Mouse (Mus musculus) Muller cell, postnatal 12 days (primary cell): Measurements from ENCODE around the gene Inpp5d.

Experiments used
- DNase-seq: peaks from one replicate; pipeline ENCODE4 v3.0.0-alpha.2; 2015; ENCODE audit errors: inconsistent ontology term

Gene Inpp5d

DNA sequence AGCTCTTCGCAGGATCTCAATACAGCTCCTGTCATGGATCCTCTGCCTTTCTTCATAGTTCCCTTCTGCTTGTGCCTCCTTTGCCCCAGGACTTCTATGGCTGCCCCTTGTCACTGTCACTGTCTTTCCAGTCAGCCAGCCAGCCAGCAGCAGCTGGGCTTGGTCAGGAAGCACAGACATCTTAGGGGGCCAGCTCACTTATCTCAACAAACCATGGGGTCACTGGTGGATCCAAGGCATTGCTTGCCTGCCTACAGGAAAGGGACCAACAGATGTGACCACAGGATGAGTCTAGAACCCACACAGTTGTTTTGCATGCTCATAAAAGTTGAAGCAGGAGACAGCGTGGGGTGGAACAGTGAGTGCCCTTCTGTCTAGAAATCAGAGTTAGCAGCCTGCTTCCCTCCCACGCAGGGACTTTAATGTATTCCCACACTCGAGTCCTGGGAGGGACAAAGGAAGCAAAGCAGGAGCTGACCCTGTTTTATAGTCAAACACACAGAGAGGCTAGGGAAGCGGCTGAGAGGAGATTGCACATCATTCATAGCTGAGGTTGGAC lies 79.9 kb downstream of the Inpp5d start:
- DNase-seq = no peak

DNA sequence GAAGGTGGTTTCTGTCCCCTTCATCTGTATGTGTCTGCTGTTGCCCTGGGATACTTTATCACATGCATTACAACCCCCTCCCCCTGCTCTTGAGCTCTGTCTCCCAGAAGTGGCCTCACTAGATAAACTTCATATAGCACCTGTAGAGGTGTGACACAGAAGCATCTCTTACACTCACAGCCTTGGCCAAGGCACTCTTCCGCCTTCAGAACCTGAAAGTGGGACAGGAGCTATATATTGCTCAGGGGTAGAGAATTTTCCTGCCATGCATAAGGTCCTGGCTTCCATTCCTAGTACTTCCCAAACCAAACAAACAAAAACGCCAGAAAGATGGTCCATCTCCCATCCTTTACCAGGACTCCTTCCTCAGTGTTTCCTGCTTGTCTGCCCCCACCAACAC lies 84.1 kb downstream of the Inpp5d start:
- DNase-seq = no peak

DNA sequence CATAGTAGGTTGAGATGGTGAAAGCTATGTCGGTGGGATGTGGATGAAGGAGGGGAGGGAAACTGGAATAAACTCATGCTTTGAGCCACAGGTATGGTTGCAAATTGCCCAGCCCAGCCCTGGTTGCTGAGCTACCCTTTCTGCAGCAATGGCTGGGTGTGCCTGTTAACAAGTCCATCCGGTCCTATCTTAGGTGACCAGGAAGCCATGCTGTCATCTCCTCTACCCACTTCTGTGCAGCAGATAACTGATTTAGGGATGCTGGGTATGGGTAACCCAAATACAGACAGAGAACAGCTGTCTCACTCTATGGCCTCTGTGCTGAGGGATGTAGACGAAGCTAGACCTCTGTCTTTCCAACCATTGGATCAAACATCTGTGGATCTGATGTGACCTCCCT lies 86.2 kb downstream of the Inpp5d start:
- DNase-seq = no peak

DNA sequence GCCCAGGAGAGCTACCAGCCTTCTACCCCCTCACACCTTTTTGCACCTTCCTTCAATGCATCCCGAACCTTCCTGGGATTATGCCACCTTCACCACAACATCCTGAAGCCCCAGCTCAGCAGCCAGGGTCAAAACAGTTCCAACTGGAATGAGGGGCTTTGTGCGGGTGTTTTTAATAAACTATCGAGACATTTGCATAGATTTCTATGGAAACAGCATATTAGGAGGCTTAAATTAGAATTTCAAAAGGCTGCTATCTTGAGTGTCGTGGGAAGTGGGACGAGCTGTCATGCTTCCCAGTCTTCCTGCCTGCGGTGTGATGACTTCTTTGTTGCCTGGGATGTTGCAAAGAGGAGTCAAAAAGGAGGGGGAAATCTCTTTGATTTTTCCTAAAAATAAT lies 88.9 kb downstream of the Inpp5d start:
- no peak for DNase-seq

DNA sequence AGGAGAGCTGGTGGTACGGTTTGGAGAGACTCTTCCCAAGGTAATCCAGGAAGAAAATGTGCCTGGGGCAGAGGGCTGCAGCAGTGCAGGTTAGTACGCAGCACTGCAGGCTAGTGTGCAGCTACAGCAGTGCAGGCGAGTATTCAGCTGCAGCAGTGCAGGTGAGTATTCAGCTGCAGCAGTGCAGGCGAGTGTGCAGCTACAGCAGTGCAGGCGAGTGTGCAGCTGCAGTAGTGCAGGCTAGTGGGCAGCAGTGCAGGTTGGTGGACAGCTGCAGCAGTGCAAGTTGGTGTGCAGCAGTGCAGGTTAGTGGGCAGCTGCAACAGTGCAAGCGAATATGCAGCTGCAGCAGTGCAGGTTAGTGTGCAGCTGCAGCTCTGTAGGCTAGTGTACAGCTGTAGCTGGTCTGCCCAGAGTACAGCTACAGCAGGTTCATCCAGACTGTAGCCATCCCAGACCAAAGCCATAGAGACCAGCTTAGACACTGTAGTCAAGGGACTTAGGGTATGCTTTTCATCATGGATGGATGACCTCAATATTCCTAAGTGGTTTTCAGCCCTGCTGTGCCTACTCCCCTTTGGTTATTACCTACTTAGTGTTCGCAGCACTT lies 89.7 kb downstream of the Inpp5d start:
- no peak for DNase-seq

DNA sequence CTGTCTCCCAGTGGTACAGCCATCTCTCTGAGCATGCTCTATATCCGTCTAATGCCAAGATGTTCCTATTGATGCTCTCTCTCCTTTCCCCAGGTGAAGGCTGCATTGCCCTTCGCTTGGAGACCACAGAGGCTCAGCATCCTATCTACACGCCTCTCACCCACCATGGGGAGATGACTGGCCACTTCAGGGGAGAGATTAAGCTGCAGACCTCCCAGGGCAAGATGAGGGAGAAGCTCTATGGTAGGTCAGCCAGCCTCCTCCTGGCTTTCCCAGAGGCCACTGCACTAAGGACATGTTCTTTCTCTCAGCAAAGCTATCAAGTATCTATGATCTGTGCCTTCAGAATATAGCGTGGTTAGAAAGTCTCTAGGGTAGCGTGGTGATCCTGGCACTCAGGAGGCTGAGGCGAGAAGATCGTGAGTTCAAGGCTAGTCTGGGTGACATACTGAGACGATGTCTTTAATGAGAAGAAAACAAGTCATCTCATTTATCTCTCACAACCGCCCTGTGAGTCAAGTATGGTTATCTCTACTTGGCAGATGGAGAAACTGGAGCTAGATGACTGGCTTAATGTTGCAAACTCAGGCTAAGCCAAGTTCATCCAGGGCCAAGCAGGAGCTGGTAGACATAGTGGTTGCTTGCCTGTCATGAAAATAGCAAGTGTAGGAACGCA lies 92.0 kb downstream of the Inpp5d start:
- DNase-seq = no peak

DNA sequence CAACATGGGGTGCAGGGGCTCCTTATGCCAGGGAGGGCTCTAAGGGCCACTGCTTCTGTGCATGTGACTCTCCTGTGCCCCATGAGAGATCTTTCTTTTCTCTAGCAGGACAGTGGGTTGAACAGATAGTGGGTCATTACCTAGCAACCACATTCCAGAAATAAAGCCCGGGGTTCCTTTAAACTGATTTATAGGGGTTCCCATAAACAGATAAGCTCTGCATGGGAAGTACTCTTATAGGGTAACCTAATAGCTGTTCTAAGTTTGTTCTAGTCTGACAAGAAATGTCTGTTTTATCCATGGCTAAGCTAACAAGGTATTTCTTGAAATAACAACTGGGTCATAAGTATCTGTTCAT lies 92.5 kb downstream of the Inpp5d start:
- DNase-seq = no peak

DNA sequence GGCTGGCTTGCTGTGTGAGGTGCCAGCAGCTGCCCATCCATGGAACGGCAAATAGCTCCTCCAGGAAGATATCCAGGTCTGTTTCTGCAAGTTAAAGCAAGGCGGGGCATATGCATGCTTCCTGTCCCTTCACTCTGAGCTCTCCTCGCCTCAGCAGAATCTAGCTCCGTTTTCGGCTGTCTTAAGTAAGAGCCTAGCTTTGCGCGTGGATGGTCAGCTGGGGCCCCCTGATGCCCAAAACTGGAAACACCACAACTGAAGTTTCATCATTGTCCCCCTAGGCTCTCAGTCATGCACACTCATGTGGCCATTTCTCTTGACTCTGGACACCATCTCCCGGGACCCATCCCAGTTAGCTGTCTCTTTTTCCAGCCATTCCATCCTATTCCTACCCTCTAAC lies 101.3 kb downstream of the Inpp5d start:
- DNase-seq = peak; percentile 55

DNA sequence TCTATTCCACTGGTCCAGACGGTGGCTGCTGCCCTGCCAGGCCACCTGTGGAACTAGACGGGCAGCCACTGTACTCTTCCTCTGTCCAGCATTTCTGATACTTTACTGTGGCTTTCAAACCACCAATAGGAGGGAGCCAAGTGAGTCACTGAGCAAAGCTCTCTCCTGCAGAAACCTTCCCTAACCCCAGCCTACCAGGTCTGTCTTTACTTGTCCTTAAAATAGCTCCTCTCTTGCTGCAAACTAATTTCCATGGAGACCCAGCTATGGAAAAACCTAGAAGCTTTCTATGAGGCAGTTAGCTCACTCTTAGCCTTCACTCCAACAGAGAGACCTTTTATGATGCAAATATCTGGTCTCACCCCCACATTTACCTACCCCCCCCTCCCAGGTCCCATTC lies 102.0 kb downstream of the Inpp5d start:
- no peak for DNase-seq

DNA sequence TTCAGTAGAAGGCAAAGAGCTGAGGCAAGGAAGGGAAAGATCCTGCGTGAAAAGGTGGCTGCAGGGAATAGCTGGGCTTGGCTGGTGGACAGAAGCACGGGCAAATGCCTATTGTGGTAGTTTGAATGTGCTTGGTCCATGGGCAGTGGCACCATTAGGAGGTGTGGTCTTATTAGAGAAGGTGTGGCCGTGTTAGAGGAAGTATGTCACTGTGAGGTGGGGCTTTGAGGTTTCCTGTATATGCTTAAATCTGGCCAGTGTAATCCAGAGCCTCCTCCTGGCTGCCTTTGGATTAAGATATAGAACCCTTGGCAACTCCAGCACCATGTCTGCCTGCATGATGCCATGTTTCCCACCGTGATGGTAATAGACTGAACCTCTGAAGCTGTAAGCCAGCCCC lies 103.2 kb downstream of the Inpp5d start:
- no peak for DNase-seq

DNA sequence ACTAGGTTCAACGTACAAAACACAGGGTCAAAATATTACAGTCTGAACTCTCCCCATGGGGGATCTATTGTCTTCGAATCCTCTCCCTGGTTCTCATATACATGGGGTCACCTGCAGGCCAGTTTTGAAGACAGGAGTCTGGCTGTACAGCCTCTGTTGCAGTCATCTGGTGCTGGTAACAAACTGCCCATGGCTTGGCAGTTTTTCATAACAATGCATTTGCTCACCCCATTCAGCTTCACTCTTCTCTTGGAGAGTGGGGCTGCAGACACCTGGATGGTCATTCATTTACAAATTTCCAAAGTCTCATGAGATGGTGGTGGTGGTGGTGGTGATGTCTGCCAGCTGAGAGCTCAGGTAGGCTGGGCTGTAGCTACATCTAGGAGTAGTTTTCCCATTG lies 109.0 kb downstream of the Inpp5d start:
- DNase-seq = no peak

DNA sequence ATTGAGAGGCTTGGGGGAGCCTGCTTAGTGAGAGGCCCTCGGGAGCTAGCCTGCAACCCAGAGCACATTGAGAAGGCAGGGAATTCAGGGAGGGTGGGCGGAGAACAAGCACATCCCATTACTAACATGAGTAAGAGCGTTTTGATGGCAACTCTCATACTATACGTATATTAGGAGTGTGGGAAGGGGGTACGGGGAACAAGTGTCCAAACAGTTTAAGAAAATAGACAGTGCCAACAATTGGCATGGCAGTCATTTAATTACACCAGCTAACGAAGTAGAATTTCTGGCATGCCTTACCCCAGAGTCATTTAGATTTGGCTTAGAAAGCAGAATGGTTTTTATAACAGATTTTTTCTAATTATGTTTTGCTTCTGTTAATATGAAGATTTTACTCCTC lies 109.7 kb downstream of the Inpp5d start:
- DNase-seq = peak; percentile 54

DNA sequence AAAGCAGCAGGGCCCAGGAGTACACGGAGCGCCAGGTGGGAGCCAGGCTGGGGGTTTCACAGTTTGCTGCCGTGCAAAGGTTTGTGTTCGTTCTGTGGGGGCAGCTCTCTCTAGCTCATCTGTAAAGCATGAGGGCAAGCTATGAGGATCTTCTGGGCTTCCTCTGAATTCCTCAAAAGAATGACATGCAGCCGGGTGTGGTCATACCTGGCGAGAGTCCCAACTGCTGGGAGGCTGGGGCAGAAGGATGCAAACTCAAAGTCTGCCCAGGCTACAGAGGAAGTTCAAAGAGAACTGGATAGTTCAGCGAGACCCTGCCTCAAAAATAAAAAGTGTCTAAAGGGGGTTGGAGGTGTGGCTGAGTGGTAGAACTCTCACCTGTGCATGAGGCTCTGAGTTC lies 110.2 kb downstream of the Inpp5d start:
- peak; percentile 61 for DNase-seq

DNA sequence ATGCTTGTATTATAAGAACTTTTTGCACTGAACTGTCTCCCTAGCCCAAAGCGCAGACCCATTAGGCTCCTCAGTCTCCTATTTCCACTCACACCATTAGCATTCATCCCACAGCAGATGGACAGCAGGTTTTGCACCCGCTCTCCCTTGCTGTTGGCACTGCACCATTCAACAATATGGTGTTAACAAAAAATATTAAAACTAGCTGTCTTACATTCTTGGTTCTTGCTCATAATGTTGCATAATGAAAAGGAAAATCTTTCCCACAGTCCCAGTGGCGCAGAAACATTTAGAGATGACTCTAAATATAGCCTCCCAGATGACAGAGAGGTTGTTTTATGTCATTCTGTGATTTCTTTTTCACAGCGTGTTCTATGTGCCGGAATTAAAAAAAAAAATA lies 113.1 kb downstream of the Inpp5d start:
- DNase-seq = no peak

DNA sequence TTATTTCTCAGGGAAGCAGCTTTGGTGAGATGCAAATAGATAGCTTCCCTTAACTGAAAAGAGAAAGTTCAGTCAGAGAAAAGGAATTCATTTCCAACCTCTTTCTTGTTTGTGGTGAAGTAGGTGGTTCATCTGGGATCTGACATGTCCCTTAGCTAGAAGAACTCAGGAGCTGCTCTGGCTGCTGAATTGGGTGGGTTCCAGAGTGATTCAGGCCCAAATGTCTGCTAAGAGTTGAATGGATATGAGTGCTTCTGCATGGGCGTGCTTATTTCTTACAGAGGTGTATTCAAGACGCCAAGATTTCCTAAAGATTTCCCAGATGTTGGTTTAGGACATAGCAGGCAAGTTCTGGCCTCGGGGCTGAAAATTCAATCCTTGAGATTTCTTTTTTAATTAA lies 114.0 kb downstream of the Inpp5d start:
- peak; percentile 39 for DNase-seq

DNA sequence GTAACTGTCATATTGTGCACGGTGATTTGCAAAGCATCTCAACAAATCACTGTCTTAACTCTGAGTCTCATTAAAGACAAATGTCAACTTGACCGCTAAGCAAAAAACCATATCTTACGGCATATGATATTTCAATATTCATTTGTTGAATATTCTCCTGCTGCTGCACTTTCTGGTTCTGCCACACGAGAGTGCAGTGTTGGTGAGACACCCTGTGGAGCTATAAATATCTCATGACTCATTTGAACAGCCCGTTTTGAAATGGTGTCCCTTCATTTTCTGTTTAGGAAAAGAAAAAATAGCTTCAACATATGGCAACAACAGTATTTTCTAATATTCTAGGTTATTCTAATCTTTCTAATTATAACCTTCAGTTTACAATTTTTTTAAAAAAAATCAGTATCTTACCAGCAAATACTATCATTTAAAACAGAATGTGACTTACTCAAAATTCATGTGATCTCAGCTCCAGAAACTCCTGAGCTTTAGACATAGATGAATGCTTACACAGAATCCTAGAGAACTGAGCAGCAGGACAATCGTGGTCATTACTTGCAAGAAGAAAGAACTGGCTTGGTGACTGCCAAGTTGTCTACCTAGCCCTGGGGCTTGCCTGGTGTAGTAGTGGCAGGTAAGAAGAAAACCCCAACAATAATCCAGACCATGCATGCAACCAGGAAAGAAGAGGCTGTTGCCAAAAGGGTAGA lies 120.6 kb downstream of the Inpp5d start:
- DNase-seq = no peak

DNA sequence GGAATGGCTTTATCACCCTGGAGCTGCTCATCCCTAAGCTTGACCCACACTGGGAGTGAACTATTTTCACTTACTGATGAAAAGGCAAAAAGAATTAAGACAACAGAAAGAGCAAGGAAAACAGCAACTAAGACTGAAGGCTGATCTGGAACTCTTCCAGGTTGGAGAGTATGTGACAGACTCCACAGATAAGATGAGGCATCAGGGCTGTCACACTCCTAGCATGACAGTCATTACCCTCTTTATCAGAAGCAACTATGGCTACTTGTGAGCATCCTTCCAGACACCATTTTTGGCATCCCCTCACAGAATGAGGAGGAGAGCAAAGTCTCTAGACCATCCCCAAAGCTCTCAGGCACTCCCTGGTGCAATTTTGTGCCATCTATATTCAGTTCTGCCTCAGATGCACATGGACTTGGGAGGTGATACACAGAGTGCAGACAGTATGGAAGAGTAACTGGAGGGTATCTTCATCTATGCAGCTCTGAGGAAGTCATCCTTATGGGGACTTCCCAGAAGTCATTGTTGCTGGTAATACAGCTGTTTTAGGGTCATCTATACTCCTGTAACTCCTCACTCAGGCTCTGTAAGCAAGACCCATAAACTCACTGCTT lies 129.4 kb downstream of the Inpp5d start:
- DNase-seq = no peak

DNA sequence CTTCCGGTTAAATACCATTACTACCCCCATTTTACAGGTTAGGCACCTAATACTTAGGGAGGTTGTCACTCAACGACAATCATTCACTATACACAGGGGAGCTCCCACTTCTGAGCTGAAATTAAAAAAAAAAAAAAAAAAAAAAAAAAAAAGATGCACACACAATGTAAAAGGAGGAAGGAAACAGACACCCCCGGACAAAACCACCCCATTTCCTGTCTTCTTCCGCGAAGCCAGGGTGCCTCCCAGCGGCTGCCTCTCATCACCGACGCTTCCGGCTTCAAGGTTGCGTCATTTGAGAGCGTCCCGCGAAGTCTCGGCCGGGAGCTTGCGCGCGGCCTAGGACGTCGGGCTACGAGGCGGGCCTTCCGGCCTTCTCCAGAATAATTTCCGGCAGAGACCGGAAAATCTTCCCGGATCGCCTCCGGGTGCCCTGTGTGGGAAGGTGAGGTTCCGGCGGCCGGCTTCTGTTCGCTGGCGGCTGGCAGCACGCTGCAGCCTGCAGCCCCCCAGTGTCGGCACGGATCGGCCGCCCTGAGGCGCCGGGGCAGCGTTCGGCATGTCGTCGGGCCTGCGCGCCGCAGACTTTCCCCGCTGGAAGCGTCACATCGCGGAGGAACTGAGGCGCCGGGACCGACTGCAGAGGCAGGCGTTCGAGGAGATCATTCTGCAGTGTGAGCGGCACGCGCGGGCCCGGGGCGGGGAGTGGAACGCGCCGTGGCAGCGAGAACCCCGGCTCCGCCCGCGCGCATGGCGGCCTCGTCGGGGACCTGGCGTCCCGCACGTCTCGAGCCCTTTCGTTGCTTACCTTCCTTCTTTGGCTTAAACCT lies 135.7 kb downstream of the Inpp5d start, which contains the start of gene Atg16l1:
Gene Atg16l1, plus strand, starts transcription at position 230 of the 830 bp plus-strand sequence.
- peak; percentile 95 for DNase-seq

DNA sequence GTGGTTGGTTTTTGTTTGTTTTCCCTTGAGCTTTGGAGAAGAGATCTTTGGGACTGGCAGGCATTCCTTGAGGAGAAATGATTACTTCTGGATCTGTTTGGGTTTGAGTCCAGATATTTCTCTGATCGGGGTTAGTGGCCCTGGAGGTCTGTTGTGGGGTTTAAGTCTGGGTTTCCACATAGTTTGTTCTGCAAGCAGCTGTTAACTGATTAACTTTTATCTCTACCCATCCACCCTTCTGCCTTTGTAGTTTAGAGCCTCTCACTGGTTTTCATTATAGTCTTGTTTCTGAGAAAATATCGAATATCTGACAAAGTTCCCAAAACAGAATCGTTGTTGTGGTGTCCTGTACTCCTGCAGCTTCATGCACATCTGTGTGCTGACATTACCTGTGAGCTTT lies 143.7 kb downstream of the Inpp5d start:
- DNase-seq = no peak

DNA sequence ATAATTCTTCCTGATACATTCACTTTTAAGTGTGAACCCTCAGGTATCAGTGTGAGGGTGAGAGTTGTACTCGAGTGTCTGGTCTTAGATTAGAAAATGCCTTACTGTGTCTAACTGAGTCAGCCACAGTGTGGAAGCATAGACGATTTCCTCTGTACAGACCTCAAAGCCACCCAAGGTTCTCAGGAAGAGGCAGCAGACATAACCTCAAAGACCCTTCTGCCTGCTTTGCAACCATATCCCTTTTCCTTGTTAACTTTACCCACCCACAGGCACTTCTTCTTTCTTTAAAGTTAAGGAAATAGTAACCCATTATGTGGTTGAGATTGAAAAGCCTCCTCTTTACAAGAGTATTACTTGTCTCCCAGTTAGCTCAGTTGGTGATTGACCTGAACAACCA lies 145.6 kb downstream of the Inpp5d start:
- DNase-seq = no peak

DNA sequence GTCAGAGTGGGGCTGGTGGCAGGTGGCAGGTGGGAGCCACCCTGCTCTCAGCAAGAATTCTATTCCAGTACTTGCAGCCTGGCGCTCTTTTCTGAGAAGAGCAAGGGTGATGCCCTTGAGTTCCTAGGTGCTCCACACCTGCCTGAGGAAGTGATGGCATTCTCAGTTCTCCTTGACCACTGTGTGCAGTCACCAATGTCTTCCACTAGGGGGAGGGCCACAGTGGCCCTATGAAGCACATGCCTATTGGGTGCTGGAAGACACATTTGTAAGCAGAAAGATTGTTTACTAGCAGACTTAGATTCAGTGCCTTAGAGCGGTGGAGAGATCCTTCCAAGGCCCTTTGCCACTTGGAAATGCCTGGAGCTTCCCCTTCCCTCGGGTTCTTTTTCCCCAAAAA lies 146.1 kb downstream of the Inpp5d start:
- peak; percentile 4 for DNase-seq

DNA sequence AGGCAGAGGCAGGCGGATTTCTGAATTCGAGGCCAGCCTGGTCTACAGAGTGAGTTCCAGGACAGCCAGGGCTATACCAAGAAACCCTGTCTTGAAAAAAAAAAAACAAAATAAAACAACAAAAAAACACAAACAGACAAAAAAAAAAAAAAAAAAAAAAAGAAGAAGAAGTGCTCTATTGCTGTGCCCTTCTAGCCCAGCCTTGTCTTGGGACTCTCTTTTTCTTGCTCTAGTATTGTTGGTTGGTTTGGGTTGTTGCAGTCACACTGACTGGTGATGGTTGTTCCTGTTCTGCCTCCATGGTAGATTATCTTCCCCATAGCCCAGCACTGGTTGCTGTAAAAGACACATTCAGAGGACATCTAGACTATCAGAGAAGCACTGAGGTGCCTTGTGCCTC lies 149.2 kb downstream of the Inpp5d start:
- no peak for DNase-seq
